Mouse (Mus musculus): ENCODE measurements at regions not wholly inside any gene's neighbourhood (a gene's known extent, or its start where the extent isn't known, plus 50 kb on each side); places are given as distances from the start of the nearest gene placed in this dataset.

DNA sequence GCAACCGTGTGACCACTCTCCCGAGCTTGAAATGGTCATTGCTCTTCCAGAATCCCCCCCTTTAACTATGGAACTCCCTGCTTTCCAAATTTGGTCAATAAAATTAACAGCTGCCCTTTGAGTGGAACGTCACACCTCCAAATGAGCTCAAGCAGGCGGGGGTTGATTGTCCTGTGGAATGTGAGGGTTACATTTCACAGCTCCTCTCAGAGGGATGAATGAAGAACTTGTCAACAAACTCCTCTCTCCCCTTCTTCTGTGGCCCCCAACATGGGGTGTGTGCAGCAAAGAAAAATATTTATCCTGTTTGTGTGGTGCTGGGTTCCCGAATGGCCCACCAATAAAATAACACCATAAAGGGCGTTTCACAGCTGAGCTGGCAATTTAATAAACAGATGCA, 344.8 kb upstream of the Sall1 start:
- H3K36me3 ChIP-seq (ENCODE audit: control insufficient read depth, insufficient read depth, low read length) = no peaks in the 10 kb centered on the region

DNA sequence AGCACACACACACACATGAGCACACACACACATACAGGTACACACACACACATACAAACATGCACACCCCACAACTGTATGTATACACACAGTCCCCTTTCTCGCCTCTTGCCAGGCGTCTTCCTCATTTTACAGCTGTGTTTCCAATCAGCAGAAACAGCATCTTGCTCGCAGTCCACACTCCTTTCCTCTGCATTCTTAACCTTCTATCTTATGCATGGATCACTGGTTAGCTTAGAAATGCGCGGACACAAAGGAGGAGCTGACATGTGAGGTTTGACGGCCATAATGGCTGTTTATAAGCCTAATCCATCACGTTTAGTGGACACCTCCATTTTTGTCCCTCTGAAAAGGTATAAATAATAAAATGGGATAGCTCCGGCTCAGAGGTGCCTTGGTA, 343.3 kb upstream of the Sall1 start:
- H3K27me3 ChIP-seq (ENCODE audit: control insufficient read depth, insufficient read depth, low read depth, low read length) = no peaks in the 10 kb centered on the region; the same call in 1 of the 2 replicates
- H3K9me3 ChIP-seq (replicated peaks; ENCODE audit: control insufficient read depth, low read length, poor library complexity, severe bottlenecking) = no peaks in the 10 kb centered on the region
- ATAC-seq = no peak
- no peaks in the 10 kb centered on the region for H3K4me1 ChIP-seq (ENCODE audit: control insufficient read depth, insufficient read depth, low read length)
- no peaks in the 10 kb centered on the region for H3K36me3 ChIP-seq (ENCODE audit: control insufficient read depth, insufficient read depth, low read length)
- H3K4me3 ChIP-seq (ENCODE audit: low read depth, low read length) = no peak overlapping the region
- H3K27ac ChIP-seq (ENCODE audit: low read length) = no peak overlapping the region
- H3K9ac ChIP-seq (ENCODE audit: low read depth, low read length) = no peak overlapping the region
- H3K4me2 ChIP-seq (ENCODE audit: low read length) = no peak overlapping the region
- 15% methylated on average over 8 of the region's 8 CpGs for WGBS

More for the DNA sequence above, 344.8 kb upstream of the Sall1 start:
- Histone ChIP-seq H3K9ac (ENCODE audit: low read depth, low read length) (no peak overlapping the region), H3K4me1 (ENCODE audit: control insufficient read depth, insufficient read depth, low read length) (no peaks in the 10 kb centered on the region), H3K27me3 (ENCODE audit: control insufficient read depth, insufficient read depth, low read depth, low read length) (no peaks in the 10 kb centered on the region), H3K4me2 (ENCODE audit: low read length) (no peak overlapping the region), H3K4me3 (ENCODE audit: low read depth, low read length) (no peak overlapping the region), H3K27ac (ENCODE audit: low read length) (no peak overlapping the region), H3K9me3 (replicated peaks; ENCODE audit: control insufficient read depth, low read length, poor library complexity, severe bottlenecking) (no peaks in the 10 kb centered on the region)
- 43% methylated on average over 6 of the region's 6 CpGs for WGBS
- ATAC-seq = no peak

DNA sequence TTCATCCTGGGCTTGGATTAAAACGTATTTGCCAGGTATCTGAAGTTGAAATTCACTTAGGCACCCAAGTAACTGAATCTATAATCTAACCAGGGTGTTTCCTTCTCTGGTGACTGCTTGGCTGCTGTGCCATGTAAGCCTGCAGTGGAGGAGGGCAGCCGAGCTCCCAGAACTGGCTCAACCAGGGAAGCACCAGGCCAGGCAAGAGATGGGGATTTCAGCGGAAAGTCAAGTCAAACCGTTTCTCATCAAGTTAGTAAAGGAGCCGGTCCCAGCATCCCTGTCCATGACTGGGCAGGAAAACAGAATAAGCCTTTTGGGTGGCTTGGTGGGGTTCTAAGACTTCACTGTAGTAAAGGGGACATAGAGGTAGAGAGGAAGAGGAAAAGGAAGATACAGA, 341.1 kb upstream of the Sall1 start:
- WGBS = 77% methylated on average over 5 of the region's 5 CpGs
- Histone ChIP-seq H3K4me1 (ENCODE audit: control insufficient read depth, insufficient read depth, low read length) (no peaks in the 10 kb centered on the region), H3K9me3 (replicated peaks; ENCODE audit: control insufficient read depth, low read length, poor library complexity, severe bottlenecking) (no peaks in the 10 kb centered on the region), H3K4me2 (ENCODE audit: low read length) (no peak overlapping the region), H3K27me3 (ENCODE audit: control insufficient read depth, insufficient read depth, low read depth, low read length) (no peaks in the 10 kb centered on the region; the same call in 1 of the 2 replicates), H3K9ac (ENCODE audit: low read depth, low read length) (no peak overlapping the region), H3K36me3 (ENCODE audit: control insufficient read depth, insufficient read depth, low read length) (no peaks in the 10 kb centered on the region), H3K27ac (ENCODE audit: low read length) (no peak overlapping the region), H3K4me3 (ENCODE audit: low read depth, low read length) (no peak overlapping the region)
- no peak for ATAC-seq

DNA sequence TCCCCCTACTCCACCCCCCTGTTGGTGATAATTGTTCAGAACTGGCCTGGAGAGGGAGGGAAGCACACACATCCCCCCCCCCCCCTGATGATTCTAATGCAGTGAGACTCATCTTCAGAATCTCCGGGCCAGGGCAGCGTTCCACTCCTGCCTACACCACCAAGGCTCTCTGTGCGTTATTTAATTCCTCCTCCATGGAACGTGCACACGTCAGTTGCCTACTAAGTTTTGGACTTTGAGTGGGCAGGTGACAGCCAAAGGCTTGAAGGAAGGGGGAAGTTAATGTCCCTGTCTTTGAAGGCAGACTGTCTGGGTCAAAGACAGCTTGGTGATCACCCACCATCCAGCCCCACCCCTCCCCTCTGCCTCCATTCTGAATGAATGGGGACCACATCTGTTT, 339.8 kb upstream of the Sall1 start:
- Histone ChIP-seq H3K4me2 (ENCODE audit: low read length) (no peak overlapping the region), H3K4me3 (ENCODE audit: low read depth, low read length) (no peak overlapping the region), H3K9me3 (replicated peaks; ENCODE audit: control insufficient read depth, low read length, poor library complexity, severe bottlenecking) (no peaks in the 10 kb centered on the region), H3K36me3 (ENCODE audit: control insufficient read depth, insufficient read depth, low read length) (no peaks in the 10 kb centered on the region), H3K4me1 (ENCODE audit: control insufficient read depth, insufficient read depth, low read length) (no peaks in the 10 kb centered on the region), H3K27me3 (ENCODE audit: control insufficient read depth, insufficient read depth, low read depth, low read length) (no peaks in the 10 kb centered on the region; the same call in 1 of the 2 replicates), H3K9ac (ENCODE audit: low read depth, low read length) (no peak overlapping the region), H3K27ac (ENCODE audit: low read length) (no peak overlapping the region)
- 48% methylated on average over 5 of the region's 5 CpGs for WGBS
- no peak for ATAC-seq

DNA sequence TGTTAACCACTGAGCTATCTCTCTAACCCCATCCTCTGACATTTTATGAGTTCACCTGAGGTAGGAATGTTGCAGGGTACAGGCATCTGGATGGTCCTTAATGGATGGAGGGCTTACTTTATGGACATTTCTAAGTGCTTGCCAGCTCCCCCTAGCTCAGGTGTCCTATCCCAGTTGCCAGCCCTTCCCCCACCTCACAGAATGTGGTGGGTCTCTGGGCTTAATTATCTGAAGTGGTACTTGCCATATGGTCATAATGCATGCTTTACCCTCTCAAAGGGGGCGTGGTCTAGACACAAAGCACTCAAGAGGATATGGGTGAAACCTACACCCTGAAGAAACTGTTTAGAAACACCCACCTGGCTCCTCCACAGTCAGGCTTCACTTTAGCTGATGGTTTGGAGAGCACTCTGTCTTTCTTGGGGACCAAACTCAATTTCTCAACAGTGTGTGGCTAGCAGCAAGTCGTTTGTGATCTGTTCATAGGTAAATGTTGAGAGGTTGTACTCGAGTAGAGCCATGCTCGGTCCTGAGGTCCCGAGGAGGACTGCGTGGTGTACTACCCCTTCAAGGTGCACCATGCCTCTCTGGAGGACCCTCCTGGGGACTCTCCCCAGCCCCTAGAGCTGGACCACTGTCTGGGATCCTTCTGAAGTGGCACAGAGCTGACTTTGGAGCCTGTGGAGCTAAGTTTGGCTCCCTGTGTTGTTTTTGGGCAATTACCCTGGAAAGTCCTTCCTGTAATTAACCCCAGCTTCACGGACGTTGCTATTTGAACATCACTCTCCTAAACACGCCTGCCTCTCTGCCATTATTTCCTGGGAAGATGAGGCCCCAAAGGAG, 338.8 kb upstream of the Sall1 start:
- H3K27me3 ChIP-seq (ENCODE audit: control insufficient read depth, insufficient read depth, low read depth, low read length) = no peaks in the 10 kb centered on the region; the same call in 1 of the 2 replicates

DNA sequence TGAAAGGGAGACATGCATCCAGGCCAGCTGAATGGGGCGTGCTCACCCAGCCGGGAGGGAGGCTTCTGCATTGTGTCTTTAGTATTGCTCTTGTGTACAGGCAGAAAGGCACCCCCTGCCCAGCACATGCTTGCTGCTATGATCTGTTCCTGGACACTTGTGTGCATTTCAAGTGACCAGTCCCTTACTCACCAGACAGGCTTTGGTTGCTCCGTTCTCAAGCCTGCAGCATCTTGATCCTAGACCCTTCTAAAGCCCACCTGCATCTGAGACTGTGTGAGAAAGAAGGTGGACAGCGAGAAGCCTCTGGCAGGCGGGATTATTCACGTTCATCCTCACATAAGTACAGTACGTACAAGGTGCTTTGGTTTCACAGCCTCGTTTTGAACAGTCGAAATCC, 336.5 kb upstream of the Sall1 start:
- H3K36me3 ChIP-seq (ENCODE audit: control insufficient read depth, insufficient read depth, low read length) = no peaks in the 10 kb centered on the region
- no peaks in the 10 kb centered on the region; the same call in 1 of the 2 replicates for H3K27me3 ChIP-seq (ENCODE audit: control insufficient read depth, insufficient read depth, low read depth, low read length)
- no peak overlapping the region for H3K27ac ChIP-seq (ENCODE audit: low read length)
- H3K4me3 ChIP-seq (ENCODE audit: low read depth, low read length) = no peak overlapping the region
- no peak for ATAC-seq
- no peaks in the 10 kb centered on the region for H3K4me1 ChIP-seq (ENCODE audit: control insufficient read depth, insufficient read depth, low read length)
- no peak overlapping the region for H3K4me2 ChIP-seq (ENCODE audit: low read length)
- H3K9ac ChIP-seq (ENCODE audit: low read depth, low read length) = no peak overlapping the region
- no peaks in the 10 kb centered on the region for H3K9me3 ChIP-seq (replicated peaks; ENCODE audit: control insufficient read depth, low read length, poor library complexity, severe bottlenecking)
- 69% methylated on average over 9 of the region's 9 CpGs for WGBS

More for the DNA sequence above, 338.8 kb upstream of the Sall1 start:
- Histone ChIP-seq H3K9ac (ENCODE audit: low read depth, low read length) (no peak overlapping the region), H3K9me3 (replicated peaks; ENCODE audit: control insufficient read depth, low read length, poor library complexity, severe bottlenecking) (no peaks in the 10 kb centered on the region), H3K4me1 (ENCODE audit: control insufficient read depth, insufficient read depth, low read length) (no peaks in the 10 kb centered on the region), H3K27ac (ENCODE audit: low read length) (no peak overlapping the region), H3K36me3 (ENCODE audit: control insufficient read depth, insufficient read depth, low read length) (no peaks in the 10 kb centered on the region), H3K4me3 (ENCODE audit: low read depth, low read length) (no peak overlapping the region), H3K4me2 (ENCODE audit: low read length) (no peak overlapping the region)
- 58% methylated on average over 9 of the region's 9 CpGs for WGBS
- no peak for ATAC-seq

DNA sequence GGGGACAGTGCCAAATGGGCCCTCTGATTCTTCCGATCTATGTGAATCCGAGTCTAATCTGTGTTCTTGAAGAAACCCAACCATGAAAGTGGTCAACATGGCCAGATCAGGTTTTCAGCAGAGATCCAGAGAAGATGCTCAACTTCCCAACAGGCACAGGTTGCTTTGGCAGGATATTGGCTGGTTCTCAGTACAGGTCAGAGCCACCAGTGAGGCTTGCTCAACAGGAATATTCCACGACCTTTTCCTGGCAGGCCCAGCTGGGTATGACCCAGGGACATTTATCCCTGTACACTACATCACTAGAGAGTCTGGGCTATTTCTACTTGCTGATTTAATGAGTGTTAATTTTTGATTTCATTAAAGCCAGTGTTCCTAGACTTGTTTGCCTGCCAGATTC, 328.8 kb upstream of the Sall1 start:
- no peak overlapping the region for H3K4me3 ChIP-seq (ENCODE audit: low read depth, low read length)
- no peak for ATAC-seq
- H3K27me3 ChIP-seq (ENCODE audit: control insufficient read depth, insufficient read depth, low read depth, low read length) = no peaks in the 10 kb centered on the region
- no peak overlapping the region for H3K27ac ChIP-seq (ENCODE audit: low read length)
- 92% methylated on average over 3 of the region's 3 CpGs for WGBS
- no peaks in the 10 kb centered on the region for H3K9me3 ChIP-seq (replicated peaks; ENCODE audit: control insufficient read depth, low read length, poor library complexity, severe bottlenecking)
- no peak overlapping the region for H3K9ac ChIP-seq (ENCODE audit: low read depth, low read length)
- no peaks in the 10 kb centered on the region for H3K36me3 ChIP-seq (ENCODE audit: control insufficient read depth, insufficient read depth, low read length)
- no peaks in the 10 kb centered on the region for H3K4me1 ChIP-seq (ENCODE audit: control insufficient read depth, insufficient read depth, low read length)
- no peak overlapping the region for H3K4me2 ChIP-seq (ENCODE audit: low read length)

DNA sequence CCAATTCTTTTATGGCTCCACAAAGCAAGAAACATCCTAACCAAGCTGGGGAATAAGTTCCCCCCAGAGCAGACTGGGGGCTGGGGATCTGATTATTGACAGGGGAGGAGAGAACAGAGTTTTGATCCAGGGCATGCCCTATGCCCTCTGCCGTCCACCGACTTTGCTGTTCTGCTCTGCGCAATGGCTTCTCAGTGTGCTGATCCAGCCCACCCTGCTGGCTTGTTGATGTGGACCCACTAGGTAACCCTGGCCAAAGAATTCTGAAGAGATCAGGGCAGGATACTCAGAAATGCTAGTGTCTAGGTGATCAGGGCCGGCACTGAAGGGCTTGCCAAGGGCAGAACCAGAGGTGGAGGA, 327.8 kb upstream of the Sall1 start:
- WGBS = 49% methylated on average over 4 of the region's 4 CpGs
- no peak overlapping the region for H3K4me2 ChIP-seq (ENCODE audit: low read length)
- no peaks in the 10 kb centered on the region for H3K27me3 ChIP-seq (ENCODE audit: control insufficient read depth, insufficient read depth, low read depth, low read length)
- ATAC-seq = no peak
- no peaks in the 10 kb centered on the region for H3K36me3 ChIP-seq (ENCODE audit: control insufficient read depth, insufficient read depth, low read length)
- H3K4me1 ChIP-seq (ENCODE audit: control insufficient read depth, insufficient read depth, low read length) = no peaks in the 10 kb centered on the region
- no peak overlapping the region for H3K27ac ChIP-seq (ENCODE audit: low read length)
- H3K9me3 ChIP-seq (replicated peaks; ENCODE audit: control insufficient read depth, low read length, poor library complexity, severe bottlenecking) = no peaks in the 10 kb centered on the region
- H3K4me3 ChIP-seq (ENCODE audit: low read depth, low read length) = no peak overlapping the region
- no peak overlapping the region for H3K9ac ChIP-seq (ENCODE audit: low read depth, low read length)

DNA sequence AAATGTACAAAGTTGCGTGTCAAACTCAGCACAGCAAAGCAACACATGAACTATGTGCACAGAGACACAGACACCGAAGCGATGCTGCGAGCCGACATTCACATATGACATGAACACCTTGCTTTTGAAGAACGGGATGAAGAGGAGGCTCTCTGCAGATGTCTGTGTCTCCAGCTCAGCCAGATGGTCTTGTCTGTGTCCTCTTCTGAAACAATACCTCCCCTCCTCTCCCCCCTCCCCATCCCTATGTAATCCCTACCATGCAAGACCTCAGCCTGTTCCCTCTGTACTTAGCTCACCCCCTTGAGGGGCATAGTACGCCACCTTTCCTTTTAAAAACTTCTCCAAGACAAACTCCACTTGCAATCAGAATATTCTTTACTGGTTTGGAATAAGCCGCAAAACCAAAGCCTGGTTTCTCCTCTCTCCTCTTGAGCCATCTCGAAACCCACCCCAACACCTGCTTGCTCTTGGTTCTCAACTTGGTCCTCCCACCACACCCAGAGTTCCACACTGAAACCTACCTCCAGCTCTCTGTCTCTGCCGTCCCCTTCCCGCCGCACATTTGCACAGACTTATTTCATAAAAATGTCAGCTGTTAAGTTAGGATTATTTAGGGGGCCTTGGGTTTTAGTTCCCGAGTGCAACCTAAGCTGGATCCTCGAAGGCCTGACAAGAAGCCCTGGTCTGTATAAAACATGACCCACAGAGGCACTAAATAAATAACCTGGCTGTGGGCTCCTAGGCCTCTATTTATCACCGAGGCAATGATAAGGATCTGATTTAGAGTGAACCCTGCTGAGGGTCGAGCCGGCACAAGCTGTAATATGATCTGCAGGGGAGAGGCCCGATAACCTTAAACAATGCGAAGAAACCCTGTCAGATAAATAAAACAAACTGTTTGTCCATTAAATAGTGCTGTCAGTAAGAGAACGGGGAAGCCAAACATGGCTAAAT, 327.1 kb upstream of the Sall1 start:
- no peak overlapping the region for H3K9ac ChIP-seq (ENCODE audit: low read depth, low read length)
- H3K27me3 ChIP-seq (ENCODE audit: control insufficient read depth, insufficient read depth, low read depth, low read length) = no peaks in the 10 kb centered on the region
- H3K4me3 ChIP-seq (ENCODE audit: low read depth, low read length) = no peak overlapping the region
- H3K27ac ChIP-seq (ENCODE audit: low read length) = no peak overlapping the region
- 66% methylated on average over 20 of the region's 20 CpGs for WGBS
- H3K4me1 ChIP-seq (ENCODE audit: control insufficient read depth, insufficient read depth, low read length) = no peaks in the 10 kb centered on the region
- H3K4me2 ChIP-seq (ENCODE audit: low read length) = no peak overlapping the region
- no peak for ATAC-seq
- H3K36me3 ChIP-seq (ENCODE audit: control insufficient read depth, insufficient read depth, low read length) = no peaks in the 10 kb centered on the region
- no peaks in the 10 kb centered on the region for H3K9me3 ChIP-seq (replicated peaks; ENCODE audit: control insufficient read depth, low read length, poor library complexity, severe bottlenecking)
